Mouse (Mus musculus): ENCODE results near the gene Hoxd8. TPM values are rescaled to one million over a fixed set of nuclear protein-coding genes. Genes with fewer than 3 reads are reported as not detected.

Gene Hoxd8
- polyA plus RNA-seq (2015; fragmentation: Nextera tagmentation; extraction: Ambion mirVana), result 12.4 and 12.5 TPM in 2 replicates

GRCm38 (mm10) chr2:74704393-74704998, at the start of gene Hoxd8:
Gene Hoxd8, plus strand, starts transcription at chr2:74704615.
- H3K4me1 ChIP-seq, result peaks cover 52% of the 10 kb centered on the region
- whole genome bisulfite sequencing, result 2% methylated on average over 47 of the region's 52 CpGs

GRCm38 (mm10) chr2:74654743-74655419, 49.5 kb upstream of the Hoxd8 start:
- Histone ChIP-seq H3K4me2 (no peak overlapping the region), H3K27ac (replicated peaks) (no peak overlapping the region)
- ATAC-seq (ENCODE audit: low FRiP score), result no peak

More at GRCm38 (mm10) chr2:74704393-74704998, at the start of gene Hoxd8:
- Histone ChIP-seq H3K9ac (replicated peaks) (peak within 1 kb of the TSS; percentile 91), H3K27me3 (replicated peaks) (0 out of 2 replicates have a peak, but pooled peaks cover 11% of the 10 kb centered on the region), H3K4me3 (replicated peaks) (peak within 1 kb of the TSS; percentile 70), H3K9me3 (replicated peaks) (no peaks in the 10 kb centered on the region), H3K36me3 (no peaks in the 10 kb centered on the region), H3K27ac (replicated peaks) (peak within 1 kb of the TSS; percentile 99), H3K4me2 (peak within 1 kb of the TSS; percentile 60)
- ATAC-seq (ENCODE audit: low FRiP score), result peak; percentile 58

GRCm38 (mm10) chr2:74655420-74655781, 49.0 kb upstream of the Hoxd8 start:
- Histone ChIP-seq H3K36me3 (no peaks in the 10 kb centered on the region), H3K4me3 (replicated peaks) (peak overlapping the region; percentile 38), H3K27ac (replicated peaks) (no peak overlapping the region), H3K27me3 (replicated peaks) (peaks cover 63% of the 10 kb centered on the region), H3K9me3 (replicated peaks) (no peaks in the 10 kb centered on the region), H3K4me1 (peaks cover 12% of the 10 kb centered on the region), H3K9ac (replicated peaks) (no peak overlapping the region), H3K4me2 (peak overlapping the region; percentile 59)
- no peak for ATAC-seq (ENCODE audit: low FRiP score)
- WGBS, result 0% methylated on average over 7 of the region's 47 CpGs

More at GRCm38 (mm10) chr2:74654743-74655419, 49.5 kb upstream of the Hoxd8 start:
- Histone ChIP-seq H3K4me1 (peaks cover 12% of the 10 kb centered on the region), H3K36me3 (no peaks in the 10 kb centered on the region), H3K27me3 (replicated peaks) (peaks cover 65% of the 10 kb centered on the region), H3K4me3 (replicated peaks) (no peak overlapping the region), H3K9me3 (replicated peaks) (no peaks in the 10 kb centered on the region), H3K9ac (replicated peaks) (no peak overlapping the region)
- 4% methylated on average over 20 of the region's 20 CpGs for WGBS

GRCm38 (mm10) chr2:74655821-74656631, 48.4 kb upstream of the Hoxd8 start:
- no peak for ATAC-seq (ENCODE audit: low FRiP score)
- H3K4me1 ChIP-seq, result peaks cover 12% of the 10 kb centered on the region
- H3K27me3 ChIP-seq (replicated peaks), result peaks cover 63% of the 10 kb centered on the region
- peak overlapping the region; percentile 38 for H3K4me3 ChIP-seq (replicated peaks)
- under 1% methylated on average over 63 of the region's 69 CpGs for WGBS
- no peaks in the 10 kb centered on the region for H3K9me3 ChIP-seq (replicated peaks)
- H3K27ac ChIP-seq (replicated peaks), result no peak overlapping the region
- no peaks in the 10 kb centered on the region for H3K36me3 ChIP-seq
- peak overlapping the region; percentile 59 for H3K4me2 ChIP-seq
- H3K9ac ChIP-seq (replicated peaks), result no peak overlapping the region

- no peak overlapping the region for H3K27ac ChIP-seq (replicated peaks)
- no peak overlapping the region for H3K4me3 ChIP-seq (replicated peaks)
- WGBS, result 3% methylated on average over 4 of the region's 4 CpGs
- ATAC-seq (ENCODE audit: low FRiP score), result no peak
- H3K9me3 ChIP-seq (replicated peaks), result no peaks in the 10 kb centered on the region
- H3K27me3 ChIP-seq (replicated peaks), result peaks cover 66% of the 10 kb centered on the region
- no peak overlapping the region for H3K9ac ChIP-seq (replicated peaks)
- H3K4me2 ChIP-seq, result no peak overlapping the region
- peaks cover 14% of the 10 kb centered on the region for H3K4me1 ChIP-seq
- H3K36me3 ChIP-seq, result no peaks in the 10 kb centered on the region
Measured at GRCm38 (mm10) chr2:74656632-74657021, 47.8 kb upstream of the Hoxd8 start.

GRCm38 (mm10) chr2:74657251-74658023, 47.0 kb upstream of the Hoxd8 start:
- Histone ChIP-seq H3K4me3 (replicated peaks) (0 out of 2 replicates have a peak overlapping the region, but pooled peaks have one; percentile 1), H3K27ac (replicated peaks) (no peak overlapping the region), H3K36me3 (no peaks in the 10 kb centered on the region), H3K27me3 (replicated peaks) (peaks cover 66% of the 10 kb centered on the region), H3K9ac (replicated peaks) (no peak overlapping the region), H3K9me3 (replicated peaks) (no peaks in the 10 kb centered on the region), H3K4me1 (peaks cover 16% of the 10 kb centered on the region), H3K4me2 (no peak overlapping the region)
- 2% methylated on average over 62 of the region's 62 CpGs for WGBS
- no peak for ATAC-seq (ENCODE audit: low FRiP score)

- no peaks in the 10 kb centered on the region for H3K36me3 ChIP-seq
- no peak for ATAC-seq (ENCODE audit: low FRiP score)
- peaks cover 16% of the 10 kb centered on the region for H3K4me1 ChIP-seq
- no peaks in the 10 kb centered on the region for H3K9me3 ChIP-seq (replicated peaks)
- no peak overlapping the region for H3K4me2 ChIP-seq
- peaks cover 71% of the 10 kb centered on the region for H3K27me3 ChIP-seq (replicated peaks)
- WGBS, result 1% methylated on average over 15 of the region's 15 CpGs
- H3K9ac ChIP-seq (replicated peaks), result no peak overlapping the region
- H3K4me3 ChIP-seq (replicated peaks), result peak overlapping the region; percentile 6; the same call in 1 of the 2 replicates
- H3K27ac ChIP-seq (replicated peaks), result no peak overlapping the region
Measured at GRCm38 (mm10) chr2:74658024-74658666, 46.3 kb upstream of the Hoxd8 start.

- Histone ChIP-seq H3K4me2 (no peak overlapping the region), H3K27ac (replicated peaks) (no peak overlapping the region)
- under 1% methylated on average over 47 of the region's 47 CpGs for WGBS
Measured at GRCm38 (mm10) chr2:74658667-74659371, 45.6 kb upstream of the Hoxd8 start.

GRCm38 (mm10) chr2:74659507-74660005, 44.9 kb upstream of the Hoxd8 start, which contains the start of gene Evx2:
Gene Evx2, minus strand, starts transcription at chr2:74659557.
- Histone ChIP-seq H3K9ac (replicated peaks) (no peak within 1 kb of the TSS), H3K9me3 (replicated peaks) (no peaks in the 10 kb centered on the region), H3K36me3 (no peaks in the 10 kb centered on the region), H3K4me1 (peaks cover 16% of the 10 kb centered on the region), H3K27me3 (replicated peaks) (peaks cover 75% of the 10 kb centered on the region), H3K4me2 (no peak within 1 kb of the TSS), H3K4me3 (replicated peaks) (peak within 1 kb of the TSS; percentile 6; the same call in 1 of the 2 replicates), H3K27ac (replicated peaks) (no peak within 1 kb of the TSS)
- under 1% methylated on average over 28 of the region's 28 CpGs for WGBS
- no peak for ATAC-seq (ENCODE audit: low FRiP score)

More at GRCm38 (mm10) chr2:74658667-74659371, 45.6 kb upstream of the Hoxd8 start:
- no peaks in the 10 kb centered on the region for H3K9me3 ChIP-seq (replicated peaks)
- H3K9ac ChIP-seq (replicated peaks), result no peak overlapping the region
- H3K36me3 ChIP-seq, result no peaks in the 10 kb centered on the region
- no peak for ATAC-seq (ENCODE audit: low FRiP score)
- peak overlapping the region; percentile 6; the same call in 1 of the 2 replicates for H3K4me3 ChIP-seq (replicated peaks)
- H3K27me3 ChIP-seq (replicated peaks), result peaks cover 75% of the 10 kb centered on the region
- peaks cover 16% of the 10 kb centered on the region for H3K4me1 ChIP-seq
